Mouse (Mus musculus) small intestine, adult 2 months (tissue): ENCODE measurements around the gene Kat7.

Experiments used
- CTCF ChIP-seq: fragments of 200-500 bp; IDR thresholded peaks from 2 replicates; pipeline ENCODE4 v1.5.1; 2012; ENCODE audit warnings: low read depth, mild to moderate bottlenecking, control low read depth, inconsistent platforms, low read length, moderate library complexity, mixed read lengths; ENCODE audit not compliant: insufficient replicate concordance, insufficient read length; ENCODE audit errors: extremely low read depth
- POLR2A ChIP-seq: fragments of 200-500 bp; IDR thresholded peaks from 2 replicates; pipeline ENCODE4 v1.6.1; 2012; ENCODE audit warnings: low read depth, mild to moderate bottlenecking, control low read depth, inconsistent platforms, low read length, moderate library complexity

DNA sequence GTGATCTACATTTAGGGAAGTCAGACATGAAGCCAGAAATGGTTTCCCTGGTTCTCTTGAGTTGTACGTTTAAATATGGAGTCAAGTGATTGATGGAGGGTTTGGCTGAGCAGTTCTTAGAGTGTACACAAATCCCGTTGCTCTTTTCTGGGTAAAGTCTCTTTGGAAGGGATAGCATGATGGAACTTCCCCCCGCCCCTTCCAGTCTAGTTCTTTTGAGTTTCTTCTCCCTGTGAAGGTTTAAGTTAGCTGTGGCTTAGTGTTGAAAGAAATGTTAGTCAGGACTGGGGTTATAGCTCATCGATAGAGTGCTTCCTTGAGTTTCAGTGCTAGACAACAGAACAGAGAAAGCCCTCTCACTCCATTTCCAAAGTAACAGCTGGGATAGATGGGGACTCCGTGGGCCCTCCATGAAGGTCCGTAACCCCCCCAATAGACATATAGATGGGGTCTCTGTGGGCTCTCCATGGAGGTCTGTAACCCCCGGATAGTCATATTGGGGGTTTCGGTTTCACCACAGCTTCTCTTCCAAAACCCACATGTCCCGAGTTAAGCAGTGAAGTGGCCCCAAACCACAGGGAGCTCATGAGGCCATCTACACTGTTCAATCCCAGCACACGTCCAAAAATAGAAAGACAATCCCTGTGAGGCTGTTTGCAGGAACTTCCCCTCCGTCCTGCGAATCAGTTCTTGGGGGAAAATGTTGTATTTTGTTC is 45.1 kb upstream of the Kat7 start:
- TF ChIP-seq POLR2A (no peak), CTCF (no peak)
